In genomic region chr10:99331876-99332275, GRCm38 (mm10) we compare ENCODE assay signal across 23 mouse cellular contexts.
DNase-seq lines count a peak whose midpoint lies in the region; ATAC-seq and TF ChIP-seq lines count a peak whose summit lies in the region.
"Had no signal": no experiment of that assay in that cellular context is flagged by ENCODE, and none has a peak within 500 bp of the region (broad histone marks: within the 10 kb centered on the region; RNA-seq: fewer than 3 reads in every experiment).

No protein-coding gene starts in this region.

- no peak for TF ChIP-seq CTCF in kidney, adult 2 months (conservative IDR thresholded peaks at IDR 0.05; ENCODE audit: insufficient read depth, insufficient read length, low read depth, low read length)
- TF ChIP-seq CTCF in lung, postnatal 0 days (IDR thresholded peaks at IDR 0.05) = no peak

- H3K4me1 ChIP-seq in kidney, adult 2 months (ENCODE audit: control insufficient read depth, insufficient read depth, low read length) = no peaks in the 10 kb centered on the region
- H3K4me1 ChIP-seq in lung, postnatal 0 days (ENCODE audit: insufficient read depth, low read depth, low read length) = no peaks in the 10 kb centered on the region
- H3K4me1 ChIP-seq: limb, embryonic 15.5 days; neural tube, embryonic 13.5 days had no signal

- no peak for TF ChIP-seq POLR2A in kidney, adult 2 months (IDR thresholded peaks at IDR 0.05; ENCODE audit: low read depth, low read length)

- intact Hi-C loops in heart, postnatal 36 days (cut with DNase I) = loop anchor here (2.0 to 5.0 kb wide), 8 partner anchors 45 to 245 kb away; no protein-coding TSS in a partner anchor

- 69% methylated on average over 12 of the region's 12 CpGs for WGBS in kidney, adult 2 months
- 80% methylated on average over 12 of the region's 12 CpGs for WGBS in lung, postnatal 0 days

- no peak overlapping the region for H3K4me2 ChIP-seq in lung, postnatal 0 days (replicated peaks; ENCODE audit: low read depth, low read length)
- H3K4me2 ChIP-seq: hindbrain, embryonic 14.5 days; limb, embryonic 15.5 days; neural tube, embryonic 13.5 days had no signal

- H3K27me3 ChIP-seq in kidney, adult 2 months (replicated peaks; ENCODE audit: control insufficient read depth, insufficient read depth, low read length) = no peaks in the 10 kb centered on the region
- H3K27me3 ChIP-seq in lung, postnatal 0 days (replicated peaks; ENCODE audit: insufficient read depth, low read length) = no peaks in the 10 kb centered on the region
- H3K27me3 ChIP-seq: limb, embryonic 15.5 days; neural tube, embryonic 13.5 days had no signal

- peak; percentile 80 for DNase-seq in heart, adult 11 months
- DNase-seq in heart, postnatal 36 days = no peak
- DNase-seq in kidney, adult 2 months = peak; percentile 34
- DNase-seq in kidney, adult 8-10 months = no peak
- DNase-seq in lung, postnatal 25 days (ENCODE audit: low spot score) = peak; percentile 10
- no peak for DNase-seq in lung, postnatal 0 days (ENCODE audit: low spot score)
- peak; percentile 24 for DNase-seq in skeletal muscle tissue, adult 2 months (ENCODE audit: low read depth, low spot score)
- DNase-seq in adrenal gland, adult (ENCODE audit: inconsistent age in 2 of 2, low spot score in 1 of 2) = no peak
- DNase-seq: adrenal gland, postnatal 25 days; cerebellum, adult 8-10 months; cerebellum, postnatal 36 days; forebrain, postnatal 0 days; gastrocnemius, postnatal 25 days; thymus, adult 2 months had no signal

- H3K27ac ChIP-seq in kidney, adult 2 months (ENCODE audit: insufficient read depth, low read depth, low read length) = no peak overlapping the region
- no peak overlapping the region for H3K27ac ChIP-seq in lung, postnatal 0 days (ENCODE audit: low read length)
- H3K27ac ChIP-seq: hindbrain, embryonic 14.5 days; left cerebral cortex, adult 2 months; limb, embryonic 15.5 days; liver, embryonic 14.5 days; neural tube, embryonic 13.5 days had no signal

- TF ChIP-seq EP300 in lung, postnatal 0 days (IDR thresholded peaks at IDR 0.05) = no peak

- no peaks in the 10 kb centered on the region for H3K9me3 ChIP-seq in lung, postnatal 0 days (ENCODE audit: low read length)
- H3K9me3 ChIP-seq: limb, embryonic 15.5 days; neural tube, embryonic 13.5 days had no signal

- no peak overlapping the region for H3K9ac ChIP-seq in lung, postnatal 0 days (replicated peaks; ENCODE audit: low read depth)
- H3K9ac ChIP-seq: forebrain, postnatal 0 days; hindbrain, embryonic 14.5 days; limb, embryonic 15.5 days; liver, embryonic 14.5 days; neural tube, embryonic 13.5 days had no signal

- H3K4me3 ChIP-seq in kidney, adult 2 months (ENCODE audit: insufficient read depth, low read depth, low read length) = no peak overlapping the region
- H3K4me3 ChIP-seq in lung, postnatal 0 days (ENCODE audit: low read depth, low read length) = no peak overlapping the region
- H3K4me3 ChIP-seq: left cerebral cortex, adult 2 months; limb, embryonic 15.5 days; myocyte; neural tube, embryonic 13.5 days had no signal

- H3K36me3 ChIP-seq in kidney, adult 2 months (ENCODE audit: control insufficient read depth, insufficient read depth, low read length) = no peaks in the 10 kb centered on the region
- H3K36me3 ChIP-seq in lung, postnatal 0 days (ENCODE audit: insufficient read depth, low read length) = no peaks in the 10 kb centered on the region
- H3K36me3 ChIP-seq: limb, embryonic 15.5 days; neural tube, embryonic 13.5 days had no signal

- no peak for ATAC-seq in lung, postnatal 0 days
- ATAC-seq: CD4-positive, CD25-positive, alpha-beta regulatory T cell, adult 4 months; forebrain, postnatal 0 days; inflammation-experienced regulatory T-cells, adult 6 months; midbrain, embryonic 16.5 days had no signal

Comparison
In these comparisons a context has a peak if more than half of its experiments do, and no peak if none do; other contexts are left out.
1. DNase-seq: peak in heart, adult 11 months (single experiment), kidney, adult 2 months (single experiment), lung, postnatal 25 days (single experiment) and skeletal muscle tissue, adult 2 months (single experiment); none in heart, postnatal 36 days (0 of 2), kidney, adult 8-10 months (0 of 2), lung, postnatal 0 days (single experiment) and adrenal gland, adult (0 of 2).